Mouse (Mus musculus): ENCODE data around the gene Vav1. TPM values are rescaled to one million over a fixed set of nuclear protein-coding genes. Genes with fewer than 3 reads are reported as not detected.

Gene Vav1
- polyA plus RNA-seq, 1 experiment, result not detected

DNA sequence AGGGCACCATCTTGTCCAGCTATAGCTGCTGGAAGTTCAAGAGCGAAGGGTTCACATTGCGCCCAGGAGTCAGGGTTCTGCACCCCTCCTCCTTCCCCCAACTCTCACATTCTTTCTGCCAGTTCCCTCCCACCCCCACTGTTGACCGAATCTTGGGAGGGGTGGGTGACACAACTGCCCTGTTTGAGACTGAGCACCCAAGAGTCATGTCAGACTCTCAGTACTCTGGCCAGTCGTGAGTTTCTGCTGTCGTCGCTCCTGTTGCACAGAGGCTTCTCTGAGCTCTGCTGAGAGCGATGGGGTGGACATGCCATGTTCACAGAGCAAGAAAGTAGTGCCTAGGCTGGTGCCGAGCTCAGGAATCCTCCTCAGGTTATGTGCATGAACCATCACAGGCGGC, 60.4 kb downstream of the Vav1 start:
- Histone ChIP-seq H3K27me3 (ENCODE audit: control insufficient read depth, insufficient read depth, insufficient read length) (peaks cover 13% of the 10 kb centered on the region), H3K4me2 (ENCODE audit: low read depth) (no peak overlapping the region), H3K36me3 (ENCODE audit: control insufficient read depth, insufficient read depth) (no peaks in the 10 kb centered on the region), H3ac (ENCODE audit: control insufficient read depth, insufficient read length) (no peak overlapping the region), H3K4me3 (no peak overlapping the region), H3K79me2 (ENCODE audit: control insufficient read depth, insufficient read depth) (no peaks in the 10 kb centered on the region)
- TF ChIP-seq E2F4 (IDR thresholded peaks at IDR 0.05; ENCODE audit: insufficient read depth) (no peak), MYOD1 (IDR thresholded peaks at IDR 0.05; ENCODE audit: control insufficient read depth in 1 of 3, insufficient read length in 2 of 3, low read depth in 2 of 3) (no peak), REST (IDR thresholded peaks at IDR 0.05; ENCODE audit: insufficient read depth, insufficient read length) (no peak), MYOG (IDR thresholded peaks at IDR 0.05; ENCODE audit: control insufficient read depth in 1 of 3, insufficient read depth in 1 of 3, insufficient read length in 2 of 3, low read depth in 2 of 3) (no peak), TCF12 (IDR thresholded peaks at IDR 0.05; ENCODE audit: insufficient read depth, poor library complexity, severe bottlenecking) (no peak), USF1 (IDR thresholded peaks at IDR 0.05; ENCODE audit: low read depth) (no peak), MAX (IDR thresholded peaks at IDR 0.05; ENCODE audit: low read depth) (no peak), CEBPB (IDR thresholded peaks at IDR 0.05; ENCODE audit: insufficient read depth, poor library complexity, severe bottlenecking) (no peak), TCF3 (IDR thresholded peaks at IDR 0.05; ENCODE audit: insufficient read length, low read depth) (no peak), POLR2AphosphoS2 (IDR thresholded peaks at IDR 0.05; ENCODE audit: insufficient read length, low read depth) (no peak), POLR2A (IDR thresholded peaks at IDR 0.05; ENCODE audit: insufficient read length, low read depth) (no peak), SRF (IDR thresholded peaks at IDR 0.05; ENCODE audit: control insufficient read depth, insufficient read length, low read depth) (no peak)

DNA sequence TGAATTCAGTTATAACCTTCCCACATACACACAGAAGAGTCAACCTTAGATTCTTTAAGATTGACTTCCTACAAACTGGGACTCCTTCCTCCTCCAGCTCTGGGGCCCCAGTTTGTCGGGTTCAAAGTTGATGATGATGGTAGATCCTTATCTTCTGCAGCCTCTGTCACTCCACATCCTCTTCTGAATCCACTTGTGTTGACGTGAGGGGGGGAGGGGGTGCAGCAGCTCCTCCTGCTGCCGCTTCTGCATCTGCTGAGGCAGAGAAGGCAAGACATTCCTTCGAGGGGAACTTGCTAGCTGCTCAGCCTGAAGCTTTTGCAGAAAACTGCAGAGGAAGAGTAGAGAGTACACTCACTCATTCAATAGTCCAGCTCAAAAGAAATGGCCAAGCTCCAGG, 62.7 kb downstream of the Vav1 start:
- TF ChIP-seq TCF12 (IDR thresholded peaks at IDR 0.05; ENCODE audit: insufficient read depth, poor library complexity, severe bottlenecking), result no peak
- no peak for TF ChIP-seq REST (IDR thresholded peaks at IDR 0.05; ENCODE audit: insufficient read depth, insufficient read length)
- no peak for TF ChIP-seq TCF3 (IDR thresholded peaks at IDR 0.05; ENCODE audit: insufficient read length, low read depth)
- no peak for TF ChIP-seq USF1 (IDR thresholded peaks at IDR 0.05; ENCODE audit: low read depth)
- TF ChIP-seq POLR2AphosphoS2 (IDR thresholded peaks at IDR 0.05; ENCODE audit: insufficient read length, low read depth), result no peak
- no peak for TF ChIP-seq POLR2A (IDR thresholded peaks at IDR 0.05; ENCODE audit: insufficient read length, low read depth)
- TF ChIP-seq MAX (IDR thresholded peaks at IDR 0.05; ENCODE audit: low read depth), result no peak
- no peak for TF ChIP-seq MYOD1 (IDR thresholded peaks at IDR 0.05; ENCODE audit: control insufficient read depth in 1 of 3, insufficient read length in 2 of 3, low read depth in 2 of 3)
- no peak for TF ChIP-seq SRF (IDR thresholded peaks at IDR 0.05; ENCODE audit: control insufficient read depth, insufficient read length, low read depth)
- no peak for TF ChIP-seq E2F4 (IDR thresholded peaks at IDR 0.05; ENCODE audit: insufficient read depth)
- no peak for TF ChIP-seq MYOG (IDR thresholded peaks at IDR 0.05; ENCODE audit: control insufficient read depth in 1 of 3, insufficient read depth in 1 of 3, insufficient read length in 2 of 3, low read depth in 2 of 3)
- no peak for TF ChIP-seq CEBPB (IDR thresholded peaks at IDR 0.05; ENCODE audit: insufficient read depth, poor library complexity, severe bottlenecking)
- peaks cover 13% of the 10 kb centered on the region for H3K27me3 ChIP-seq (ENCODE audit: control insufficient read depth, insufficient read depth, insufficient read length)
- no peak overlapping the region for H3ac ChIP-seq (ENCODE audit: control insufficient read depth, insufficient read length)
- H3K4me2 ChIP-seq (ENCODE audit: low read depth), result no peak overlapping the region
- no peaks in the 10 kb centered on the region for H3K79me2 ChIP-seq (ENCODE audit: control insufficient read depth, insufficient read depth)
- H3K4me3 ChIP-seq, result no peak overlapping the region
- H3K36me3 ChIP-seq (ENCODE audit: control insufficient read depth, insufficient read depth), result no peaks in the 10 kb centered on the region

DNA sequence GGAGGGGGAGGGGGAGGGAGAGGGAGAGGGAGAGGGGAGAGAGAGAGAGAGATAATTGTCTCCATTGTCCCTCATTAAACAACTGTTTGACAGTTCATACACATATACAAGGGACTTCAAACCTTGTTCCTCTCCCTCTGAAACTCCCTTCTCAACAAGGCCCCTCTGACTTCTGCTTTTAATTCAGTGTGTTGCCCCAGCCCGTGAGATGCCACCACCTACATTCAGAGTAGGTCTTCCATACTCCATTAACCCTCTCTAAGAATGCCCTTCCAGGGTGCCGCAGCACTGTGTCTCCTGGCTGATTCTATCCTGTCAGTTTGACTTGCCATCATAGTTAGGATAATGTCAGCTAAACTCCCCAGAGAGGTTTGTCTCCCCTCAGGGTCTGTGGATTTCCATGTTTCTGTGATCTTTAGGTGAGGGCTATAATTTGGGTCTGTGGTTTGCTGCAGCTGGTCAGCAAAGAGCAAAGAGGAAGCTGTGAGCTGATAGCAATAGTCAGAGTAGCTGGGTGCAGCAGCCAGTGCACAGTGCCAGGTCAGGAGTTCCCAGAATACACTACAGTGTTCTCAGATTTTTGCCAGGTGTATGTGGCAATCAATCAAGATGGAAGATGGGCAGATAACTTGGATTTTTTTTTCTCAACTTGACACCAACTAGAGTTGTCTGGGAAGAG, 65.3 kb downstream of the Vav1 start:
- no peaks in the 10 kb centered on the region for H3K79me2 ChIP-seq (ENCODE audit: control insufficient read depth, insufficient read depth)
- no peak overlapping the region for H3K4me3 ChIP-seq
- peaks cover 4% of the 10 kb centered on the region for H3K27me3 ChIP-seq (ENCODE audit: control insufficient read depth, insufficient read depth, insufficient read length)
- H3ac ChIP-seq (ENCODE audit: control insufficient read depth, insufficient read length), result no peak overlapping the region
- TF ChIP-seq POLR2AphosphoS2 (IDR thresholded peaks at IDR 0.05; ENCODE audit: insufficient read length, low read depth) (no peak), REST (IDR thresholded peaks at IDR 0.05; ENCODE audit: insufficient read depth, insufficient read length) (no peak), MYOG (IDR thresholded peaks at IDR 0.05; ENCODE audit: control insufficient read depth in 1 of 3, insufficient read depth in 1 of 3, insufficient read length in 2 of 3, low read depth in 2 of 3) (no peak), CEBPB (IDR thresholded peaks at IDR 0.05; ENCODE audit: insufficient read depth, poor library complexity, severe bottlenecking) (no peak)
- H3K4me2 ChIP-seq (ENCODE audit: low read depth), result no peak overlapping the region
- no peaks in the 10 kb centered on the region for H3K36me3 ChIP-seq (ENCODE audit: control insufficient read depth, insufficient read depth)

DNA sequence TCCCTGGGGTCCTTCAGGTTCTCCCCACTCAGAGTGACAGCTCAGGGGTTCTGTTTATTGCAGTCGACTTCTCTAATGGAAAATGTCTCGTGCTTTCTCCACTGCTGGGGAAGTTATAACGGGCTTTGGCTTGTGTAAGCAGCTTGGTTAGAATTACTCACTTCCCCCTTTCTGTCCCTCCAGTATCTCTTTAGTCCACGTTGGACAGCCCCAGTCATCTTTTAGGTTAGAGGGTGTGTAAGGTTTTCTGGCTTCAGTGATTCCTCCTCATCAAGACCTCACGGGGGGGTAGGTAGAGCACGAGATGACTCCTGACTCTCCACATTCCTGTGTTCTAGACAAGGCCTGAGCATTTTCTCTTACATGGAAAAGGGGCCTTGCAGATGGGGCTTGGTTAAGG, 68.1 kb downstream of the Vav1 start:
- H3ac ChIP-seq (ENCODE audit: control insufficient read depth, insufficient read length), result no peak overlapping the region
- no peaks in the 10 kb centered on the region for H3K79me2 ChIP-seq (ENCODE audit: control insufficient read depth, insufficient read depth)
- TF ChIP-seq USF1 (IDR thresholded peaks at IDR 0.05; ENCODE audit: low read depth), result no peak
- TF ChIP-seq SRF (IDR thresholded peaks at IDR 0.05; ENCODE audit: control insufficient read depth, insufficient read length, low read depth), result no peak
- TF ChIP-seq MYOG (IDR thresholded peaks at IDR 0.05; ENCODE audit: control insufficient read depth in 1 of 3, insufficient read depth in 1 of 3, insufficient read length in 2 of 3, low read depth in 2 of 3), result no peak
- no peak for TF ChIP-seq TCF3 (IDR thresholded peaks at IDR 0.05; ENCODE audit: insufficient read length, low read depth)
- no peak overlapping the region for H3K4me3 ChIP-seq
- H3K36me3 ChIP-seq (ENCODE audit: control insufficient read depth, insufficient read depth), result no peaks in the 10 kb centered on the region
- no peak overlapping the region for H3K4me2 ChIP-seq (ENCODE audit: low read depth)
- no peaks in the 10 kb centered on the region for H3K27me3 ChIP-seq (ENCODE audit: control insufficient read depth, insufficient read depth, insufficient read length)

DNA sequence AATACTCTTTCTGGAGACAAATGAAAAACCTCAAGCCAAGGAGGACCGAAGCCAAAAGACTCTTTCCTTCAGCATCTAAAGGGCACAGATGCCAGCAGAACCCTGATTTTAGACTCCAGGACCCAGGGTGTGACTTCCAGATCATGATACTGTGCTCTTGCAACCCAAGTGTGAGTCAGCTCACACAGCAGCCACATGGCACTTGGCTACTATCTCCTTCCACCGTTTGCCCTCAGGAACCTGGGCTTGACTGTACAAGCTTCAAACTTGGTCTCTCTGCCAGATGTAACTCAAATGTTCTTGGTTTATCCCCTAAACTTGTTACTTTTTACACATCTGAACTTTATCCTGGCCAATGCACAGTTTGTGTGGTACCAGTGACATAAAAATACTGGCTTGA, 68.9 kb downstream of the Vav1 start:
- TF ChIP-seq MYOG (IDR thresholded peaks at IDR 0.05; ENCODE audit: control insufficient read depth in 1 of 3, insufficient read depth in 1 of 3, insufficient read length in 2 of 3, low read depth in 2 of 3) (no peak), TCF3 (IDR thresholded peaks at IDR 0.05; ENCODE audit: insufficient read length, low read depth) (no peak), E2F4 (IDR thresholded peaks at IDR 0.05; ENCODE audit: insufficient read depth) (no peak), USF1 (IDR thresholded peaks at IDR 0.05; ENCODE audit: low read depth) (no peak), POLR2A (IDR thresholded peaks at IDR 0.05; ENCODE audit: insufficient read length, low read depth) (no peak), TCF12 (IDR thresholded peaks at IDR 0.05; ENCODE audit: insufficient read depth, poor library complexity, severe bottlenecking) (no peak), REST (IDR thresholded peaks at IDR 0.05; ENCODE audit: insufficient read depth, insufficient read length) (no peak), CEBPB (IDR thresholded peaks at IDR 0.05; ENCODE audit: insufficient read depth, poor library complexity, severe bottlenecking) (no peak), MYOD1 (IDR thresholded peaks at IDR 0.05; ENCODE audit: control insufficient read depth in 1 of 3, insufficient read length in 2 of 3, low read depth in 2 of 3) (no peak), MAX (IDR thresholded peaks at IDR 0.05; ENCODE audit: low read depth) (no peak), SRF (IDR thresholded peaks at IDR 0.05; ENCODE audit: control insufficient read depth, insufficient read length, low read depth) (no peak), POLR2AphosphoS2 (IDR thresholded peaks at IDR 0.05; ENCODE audit: insufficient read length, low read depth) (no peak)
- no peaks in the 10 kb centered on the region for H3K36me3 ChIP-seq (ENCODE audit: control insufficient read depth, insufficient read depth)
- no peak overlapping the region for H3ac ChIP-seq (ENCODE audit: control insufficient read depth, insufficient read length)
- H3K4me3 ChIP-seq, result no peak overlapping the region
- no peaks in the 10 kb centered on the region for H3K79me2 ChIP-seq (ENCODE audit: control insufficient read depth, insufficient read depth)
- no peaks in the 10 kb centered on the region for H3K27me3 ChIP-seq (ENCODE audit: control insufficient read depth, insufficient read depth, insufficient read length)
- H3K4me2 ChIP-seq (ENCODE audit: low read depth), result no peak overlapping the region
